Mouse (Mus musculus) intestine, postnatal 0 days (tissue): Measurements from ENCODE around the gene Scfd2. TPM values are rescaled to one million over a fixed set of nuclear protein-coding genes. Genes with fewer than 3 reads are reported as not detected.

Experiments used
- ATAC-seq: fragments of 200-750 bp; cut with Nextera tagmentation; 2 replicates; pipeline ENCODE4 v1.8.0; 2017; ENCODE audit warnings: mild to moderate bottlenecking, moderate TSS enrichment, moderate library complexity
- H3K27ac ChIP-seq: fragments of 300-500 bp; sonication (generic); 2 replicates; pipeline ENCODE4 v1.5.1; 2014; ENCODE audit warnings: mild to moderate bottlenecking, low read depth, low read length, moderate library complexity
- H3K27me3 ChIP-seq: fragments of 300-500 bp; sonication (generic); replicated peaks from 2 replicates; pipeline ENCODE4 v1.6.1; 2014; ENCODE audit warnings: low read length, mixed read lengths; ENCODE audit not compliant: control insufficient read depth, insufficient read depth
- H3K36me3 ChIP-seq: fragments of 300-500 bp; sonication (generic); 2 replicates; pipeline ENCODE4 v1.6.1; 2014; ENCODE audit warnings: mild to moderate bottlenecking, moderate library complexity; ENCODE audit not compliant: control insufficient read depth, insufficient read depth
- H3K4me1 ChIP-seq: fragments of 300-500 bp; sonication (generic); replicated peaks from 2 replicates; pipeline ENCODE4 v1.6.1; 2014; ENCODE audit warnings: antibody characterized with exemption, low read length, mixed read lengths; ENCODE audit not compliant: control insufficient read depth, insufficient read depth
- H3K4me2 ChIP-seq: fragments of 300-500 bp; sonication (generic); replicated peaks from 2 replicates; pipeline ENCODE4 v1.6.1; 2014; ENCODE audit warnings: low read depth, mild to moderate bottlenecking, moderate library complexity
- H3K4me3 ChIP-seq: fragments of 300-500 bp; sonication (generic); 2 replicates; pipeline ENCODE4 v1.5.1; 2014; ENCODE audit warnings: low read depth, low read length
- H3K9ac ChIP-seq: fragments of 300-500 bp; sonication (generic); 2 replicates; pipeline ENCODE4 v1.6.1; 2014; ENCODE audit warnings: mild to moderate bottlenecking, low read depth, low read length
- H3K9me3 ChIP-seq: fragments of 300-500 bp; sonication (generic); 2 replicates; pipeline ENCODE4 v1.6.1; 2016; ENCODE audit warnings: mixed run types; ENCODE audit not compliant: control insufficient read depth
- CTCF ChIP-seq: sonication (generic); IDR thresholded peaks from 2 replicates; pipeline ENCODE4 v1.5.1; 2016; ENCODE audit warnings: low read depth, mild to moderate bottlenecking, control low read depth, antibody characterized with exemption, moderate library complexity
- WGBS: fragments of 180-500 bp; shearing (Covaris S2); extraction: QIAGEN DNeasy Blood & Tissue Kit; methylation state at CpG from one replicate; pipeline ENCODE4 v1.1.7; 2014; 5-methylcytosine and 5-hydroxymethylcytosine counted together
- polyA plus RNA-seq: library from polyadenylated mRNA; unstranded; fragments of >200 nt; fragmentation: Nextera tagmentation; extraction: Ambion mirVana; gene quantifications from 2 replicates; pipeline ENCODE4 v1.2.1, GENCODE M21; 2015

The Scfd2 gene
- polyA plus RNA-seq, 1 experiment from 2014 or later: 16.8 TPM

DNA sequence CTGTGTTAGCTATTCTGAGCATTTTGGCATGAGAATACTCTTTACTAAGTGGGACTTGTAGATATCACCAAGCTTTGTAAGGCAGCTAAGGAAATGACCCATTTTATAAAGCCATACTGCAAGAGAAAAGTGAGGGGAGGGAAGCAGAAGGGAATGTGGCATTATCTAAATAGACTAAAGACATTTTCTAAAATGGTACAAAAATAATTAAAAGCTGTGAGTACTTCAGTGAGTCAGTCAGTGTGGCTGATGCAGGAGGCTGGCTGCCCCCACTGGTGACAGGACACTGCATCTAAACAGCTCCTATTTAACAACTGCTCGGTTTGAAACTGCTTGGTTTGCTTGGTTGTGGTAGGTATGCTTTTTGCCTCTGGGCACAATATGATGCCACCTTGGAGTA is 276.6 kb downstream of the Scfd2 start:
- WGBS: 88% methylated on average over 1 of the region's 1 CpGs
- H3K9me3 ChIP-seq: no peaks in the 10 kb centered on the region
- ATAC-seq: no peak
- TF ChIP-seq CTCF: no peak
- no peaks in the 10 kb centered on the region for H3K27me3 ChIP-seq
- H3K4me2 ChIP-seq: no peak overlapping the region
- H3K4me1 ChIP-seq: no peaks in the 10 kb centered on the region
- no peak overlapping the region for H3K9ac ChIP-seq
- no peak overlapping the region for H3K27ac ChIP-seq
- no peak overlapping the region for H3K4me3 ChIP-seq
- H3K36me3 ChIP-seq: no peaks in the 10 kb centered on the region

DNA sequence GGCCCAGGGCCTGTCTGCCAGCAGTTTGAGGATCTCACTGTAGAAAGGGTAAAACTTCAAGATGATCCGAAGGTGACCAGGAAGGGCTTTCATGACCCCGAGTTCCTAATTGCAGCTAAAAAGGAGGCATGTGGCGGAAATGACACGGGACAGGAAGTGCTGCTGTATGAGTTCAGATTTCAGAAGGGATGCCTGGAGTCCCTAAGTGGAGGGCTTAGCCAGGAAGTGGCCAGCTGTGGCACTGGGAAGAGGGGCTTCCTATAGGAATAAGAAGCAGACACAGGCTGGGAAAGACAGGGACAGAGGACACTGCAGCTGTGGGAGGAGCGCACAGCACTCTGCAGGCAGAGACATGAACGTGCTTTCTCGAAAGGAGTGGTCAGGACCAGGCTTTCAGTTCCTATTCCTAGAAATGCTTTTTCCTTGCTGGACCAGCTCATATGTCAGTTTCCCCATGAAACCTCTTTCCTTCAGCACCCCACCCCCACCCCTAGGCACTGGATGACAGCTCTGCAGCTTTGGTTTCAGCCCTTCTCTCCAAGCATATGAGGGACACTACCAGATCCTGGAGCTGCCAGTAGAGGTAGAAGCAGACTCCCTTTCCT is 277.7 kb downstream of the Scfd2 start:
- Histone ChIP-seq H3K27me3 (no peaks in the 10 kb centered on the region), H3K4me3 (no peak overlapping the region), H3K27ac (no peak overlapping the region), H3K4me2 (no peak overlapping the region), H3K36me3 (no peaks in the 10 kb centered on the region), H3K9ac (no peak overlapping the region), H3K4me1 (no peaks in the 10 kb centered on the region), H3K9me3 (no peaks in the 10 kb centered on the region)
- ATAC-seq: no peak
- TF ChIP-seq CTCF: no peak
- 61% methylated on average over 7 of the region's 7 CpGs for WGBS

DNA sequence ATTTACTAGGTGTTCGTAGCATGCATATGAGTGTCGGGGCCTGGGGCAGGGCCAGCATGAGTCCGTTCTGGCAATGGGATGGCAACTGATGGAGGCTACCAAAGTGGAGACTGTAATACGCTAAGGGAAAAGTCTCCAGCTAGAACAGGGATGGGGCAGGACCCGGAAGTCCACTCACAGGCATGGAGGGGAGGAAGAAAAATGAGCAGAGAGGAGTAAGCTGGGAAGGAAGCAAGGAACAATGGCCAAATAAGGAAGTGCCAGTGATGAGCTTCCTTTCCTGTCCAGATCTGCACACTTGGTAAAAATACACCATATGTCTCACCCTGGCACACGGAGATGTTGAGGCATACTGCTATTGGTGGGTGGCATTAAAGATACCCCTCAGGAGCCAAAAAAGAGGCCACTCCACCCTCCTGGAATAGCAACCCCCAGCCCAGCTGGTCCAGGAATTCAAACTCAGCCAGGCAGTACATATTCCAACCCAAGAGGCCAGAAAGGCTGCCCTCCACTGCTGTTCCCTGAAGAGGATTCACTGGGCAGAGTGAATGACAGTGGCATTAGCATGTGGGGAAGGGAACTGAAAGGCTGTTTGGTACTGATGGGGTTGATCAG is 278.8 kb downstream of the Scfd2 start:
- H3K36me3 ChIP-seq: no peaks in the 10 kb centered on the region
- no peaks in the 10 kb centered on the region for H3K4me1 ChIP-seq
- no peak overlapping the region for H3K27ac ChIP-seq
- 80% methylated on average over 6 of the region's 6 CpGs for WGBS
- no peak for ATAC-seq
- no peak overlapping the region for H3K4me3 ChIP-seq
- no peaks in the 10 kb centered on the region for H3K27me3 ChIP-seq
- no peak overlapping the region for H3K4me2 ChIP-seq
- no peak for TF ChIP-seq CTCF
- no peaks in the 10 kb centered on the region for H3K9me3 ChIP-seq
- no peak overlapping the region for H3K9ac ChIP-seq

DNA sequence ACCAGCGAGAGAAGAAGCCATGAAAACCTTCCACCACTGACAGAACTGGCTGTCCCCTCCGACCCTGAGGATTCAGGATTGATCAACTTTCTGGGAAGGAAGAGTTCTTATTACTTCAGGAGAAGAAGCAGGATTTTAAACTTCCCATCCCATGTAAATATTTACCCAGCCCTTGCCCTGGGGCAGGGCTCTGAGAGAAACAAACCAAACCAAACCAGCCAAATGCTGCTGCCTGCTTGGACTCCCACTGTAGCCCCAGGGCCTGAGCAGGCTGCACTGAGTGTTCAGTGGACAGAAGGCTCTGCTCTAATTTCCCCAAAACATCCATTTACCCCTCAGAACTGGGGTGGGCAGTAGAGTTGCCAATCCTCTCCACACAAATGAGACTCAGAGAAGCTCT is 280.6 kb downstream of the Scfd2 start:
- Histone ChIP-seq H3K9ac (no peak overlapping the region), H3K36me3 (no peaks in the 10 kb centered on the region), H3K4me1 (no peaks in the 10 kb centered on the region), H3K4me3 (no peak overlapping the region), H3K4me2 (no peak overlapping the region), H3K27ac (no peak overlapping the region), H3K27me3 (no peaks in the 10 kb centered on the region), H3K9me3 (no peaks in the 10 kb centered on the region)
- no peak for ATAC-seq
- 71% methylated on average over 2 of the region's 2 CpGs for WGBS
- no peak for TF ChIP-seq CTCF

DNA sequence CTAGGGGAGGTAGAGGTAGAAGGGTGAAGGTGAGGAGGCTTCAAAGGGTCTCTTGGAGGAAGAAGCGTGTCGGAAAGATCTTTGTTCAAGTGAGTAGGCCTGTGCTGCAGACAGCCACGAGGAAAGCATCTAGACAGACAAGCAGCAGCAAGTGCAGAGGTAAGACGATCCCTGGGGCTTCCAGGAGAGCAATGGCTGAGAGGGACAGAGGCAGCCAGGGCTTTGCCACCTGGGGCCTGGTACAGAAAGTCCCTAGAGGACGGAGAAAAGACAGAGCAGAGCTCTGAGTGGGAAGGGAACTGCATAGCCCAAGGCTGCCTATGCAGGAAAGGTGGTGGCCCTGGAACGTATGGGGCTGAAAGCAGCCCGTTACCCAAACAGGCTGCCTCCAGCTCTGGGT is 281.3 kb downstream of the Scfd2 start:
- H3K36me3 ChIP-seq: no peaks in the 10 kb centered on the region
- TF ChIP-seq CTCF: no peak
- H3K4me3 ChIP-seq: no peak overlapping the region
- ATAC-seq: no peak
- no peak overlapping the region for H3K27ac ChIP-seq
- no peaks in the 10 kb centered on the region for H3K9me3 ChIP-seq
- no peak overlapping the region for H3K9ac ChIP-seq
- 76% methylated on average over 7 of the region's 7 CpGs for WGBS
- H3K4me1 ChIP-seq: no peaks in the 10 kb centered on the region
- H3K27me3 ChIP-seq: no peaks in the 10 kb centered on the region
- no peak overlapping the region for H3K4me2 ChIP-seq

DNA sequence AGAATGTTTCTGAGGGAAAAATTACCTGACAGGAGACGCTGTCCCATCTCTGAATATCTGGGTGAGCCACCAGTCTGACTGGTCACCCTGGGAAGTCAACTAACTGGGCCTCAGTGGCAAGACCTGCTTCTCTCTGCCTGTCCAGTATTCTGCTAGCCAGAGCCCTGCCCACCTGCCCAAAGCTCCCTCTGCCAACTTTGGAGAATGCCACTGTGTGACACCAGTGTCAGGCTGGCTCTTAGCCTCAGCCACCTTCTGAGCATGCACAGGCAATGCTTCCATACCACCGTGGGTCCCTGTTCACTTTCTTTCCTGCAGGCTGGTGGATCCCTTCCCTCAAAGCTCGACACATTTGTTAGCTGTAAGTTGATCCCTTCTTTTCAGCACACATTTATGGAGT is 281.8 kb downstream of the Scfd2 start:
- Histone ChIP-seq H3K36me3 (no peaks in the 10 kb centered on the region), H3K4me3 (no peak overlapping the region), H3K9me3 (no peaks in the 10 kb centered on the region), H3K4me1 (no peaks in the 10 kb centered on the region), H3K9ac (no peak overlapping the region), H3K27ac (no peak overlapping the region), H3K27me3 (no peaks in the 10 kb centered on the region), H3K4me2 (no peak overlapping the region)
- 65% methylated on average over 3 of the region's 3 CpGs for WGBS
- no peak for TF ChIP-seq CTCF
- no peak for ATAC-seq
